Mouse (Mus musculus): ENCODE data around the gene Otop3.
"Not testable (repeated sequence)": the region's sequence is repeated elsewhere in the genome, so short reads cannot be mapped to it uniquely, and the experiment has no call there.

Gene Otop3

GRCm38 (mm10) chr11:115367395-115367944 is 32.9 kb downstream of the Otop3 start, which contains the start of gene Hid1:
TSS of gene Hid1 (minus strand) at chr11:115367756.
- peak; percentile 91 to 94 for DNase-seq

DNA sequence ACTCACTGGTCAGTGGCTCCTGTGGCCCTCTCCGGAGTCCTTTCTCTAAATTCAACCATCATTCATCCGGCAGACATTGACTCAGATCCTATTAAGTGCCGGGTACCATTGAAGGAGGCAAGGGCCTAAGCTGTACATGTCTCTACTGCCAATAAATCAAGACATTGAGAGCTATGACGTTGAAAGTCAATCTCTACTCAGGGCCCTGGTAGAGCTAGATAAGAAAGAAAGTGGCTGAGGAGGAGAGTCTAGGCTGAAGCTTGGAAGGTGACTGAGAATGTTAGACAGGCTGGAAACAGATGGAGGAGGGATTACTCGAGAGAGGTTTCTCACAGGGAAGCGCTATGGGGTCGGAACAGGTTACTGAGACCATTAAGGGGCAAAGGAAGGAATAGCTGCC is 35.8 kb downstream of the Otop3 start:
- DNase-seq = no peak

DNA sequence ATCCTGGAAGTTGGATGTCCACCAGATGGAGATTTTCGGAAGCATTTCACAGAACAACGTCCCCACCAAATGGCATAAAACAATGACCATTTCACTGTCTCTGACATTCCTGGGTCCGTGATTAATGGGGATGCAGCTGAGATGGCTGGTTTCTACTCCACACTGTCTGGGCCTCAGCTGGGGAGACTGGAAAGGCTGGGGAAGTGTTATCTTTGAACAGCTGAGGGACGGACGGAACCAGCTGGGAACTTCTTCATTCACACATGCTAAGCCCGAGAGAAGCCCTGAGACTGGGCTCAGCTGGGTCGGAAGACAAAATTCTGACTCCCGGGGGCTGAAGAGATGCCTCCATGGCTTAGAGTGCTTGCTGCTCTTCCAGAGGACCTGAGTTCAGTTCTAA is 36.8 kb downstream of the Otop3 start:
- no peak for DNase-seq

- DNase-seq = no peak
Measured at GRCm38 (mm10) chr11:115372015-115372414, 37.5 kb downstream of the Otop3 start.

DNA sequence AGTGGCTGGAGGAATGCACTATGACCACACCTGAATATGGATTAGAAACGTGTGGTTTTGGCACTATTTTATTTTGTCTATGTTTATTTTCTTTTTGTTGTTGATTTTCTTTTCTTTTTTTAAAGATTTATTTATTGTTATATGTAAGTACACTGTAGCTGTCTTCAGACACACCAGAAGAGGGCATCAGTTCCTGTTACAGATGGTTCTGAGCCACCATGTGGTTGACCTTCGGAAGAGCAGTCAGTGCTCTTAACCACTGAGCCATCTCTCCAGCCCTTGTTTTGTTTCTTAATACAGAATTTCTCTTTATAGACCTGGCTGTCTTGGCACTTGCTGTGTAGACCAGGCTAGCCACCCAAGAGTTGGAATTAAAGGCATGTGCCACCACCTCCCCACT is 38.2 kb downstream of the Otop3 start:
- DNase-seq = no peak

DNA sequence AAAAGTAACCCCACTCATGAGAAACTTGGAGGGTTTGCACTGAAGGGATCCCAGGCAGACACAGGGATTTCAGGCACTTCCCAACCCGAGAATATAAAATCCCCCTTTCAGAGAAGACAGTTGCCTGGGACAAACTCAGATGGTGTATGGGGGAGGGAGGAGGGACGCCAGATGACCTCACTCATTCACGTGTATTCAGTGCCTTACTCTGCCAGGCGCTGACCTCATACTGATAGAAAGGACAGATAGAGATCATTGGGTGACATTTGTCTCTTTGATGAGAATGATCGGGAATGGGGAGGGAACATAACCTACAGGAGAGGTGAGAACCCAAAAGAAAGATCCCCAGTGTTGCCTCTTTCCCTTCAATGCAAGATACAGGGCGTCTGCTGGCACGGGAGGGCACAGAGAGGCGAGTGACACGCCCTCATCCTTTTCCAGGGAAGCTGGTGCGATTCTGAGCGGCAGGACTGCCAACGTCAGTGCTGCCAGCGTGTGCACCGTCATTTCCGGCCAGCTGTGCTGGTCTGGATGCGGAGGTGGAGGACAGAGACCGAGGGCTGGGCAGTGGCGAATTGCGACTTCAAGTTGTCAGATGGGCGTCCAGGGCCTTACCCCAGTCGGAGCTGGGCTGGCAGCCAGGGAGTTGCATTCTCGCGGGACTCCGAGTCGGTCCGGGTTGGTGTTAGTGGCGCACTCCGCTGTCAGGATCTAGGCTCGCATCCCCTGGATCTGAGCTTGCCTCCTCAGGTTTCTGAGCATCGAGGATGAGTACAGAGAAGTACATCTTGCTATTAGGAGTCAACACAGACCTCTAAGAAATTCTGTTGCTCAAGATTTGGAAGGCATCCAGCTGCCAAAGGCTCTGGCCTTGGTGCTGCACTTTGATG is 39.5 kb downstream of the Otop3 start:
- DNase-seq = peak; percentile 88 to 93

GRCm38 (mm10) chr11:115374695-115375425 is 40.3 kb downstream of the Otop3 start:
- peak; percentile 44 to 55 for DNase-seq

DNA sequence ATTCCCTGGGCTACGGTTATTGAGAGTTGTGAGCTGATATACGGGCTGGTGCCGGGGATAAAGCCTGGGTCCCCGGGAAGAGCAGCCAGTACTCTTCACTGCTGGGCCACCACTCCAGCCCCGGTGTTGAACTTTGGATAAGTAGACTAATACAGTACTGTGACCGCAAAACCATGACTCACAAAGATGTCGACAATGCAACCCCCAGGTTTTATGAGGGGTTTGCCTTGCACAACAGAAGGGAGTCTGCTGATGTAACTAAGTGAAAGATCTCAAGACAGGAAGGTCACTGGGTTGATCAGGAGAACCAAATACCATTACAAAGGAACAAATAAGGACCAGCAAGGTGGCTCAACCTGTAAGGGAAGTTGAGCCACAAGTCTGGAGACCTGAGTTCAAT is 42.2 kb downstream of the Otop3 start:
- DNase-seq = no peak

- DNase-seq = no peak
Measured at GRCm38 (mm10) chr11:115377254-115377653, 42.7 kb downstream of the Otop3 start.

GRCm38 (mm10) chr11:115377854-115378253 is 43.3 kb downstream of the Otop3 start:
- DNase-seq = no peak

- DNase-seq = no peak
Measured at GRCm38 (mm10) chr11:115381276-115381675, 46.7 kb downstream of the Otop3 start.

DNA sequence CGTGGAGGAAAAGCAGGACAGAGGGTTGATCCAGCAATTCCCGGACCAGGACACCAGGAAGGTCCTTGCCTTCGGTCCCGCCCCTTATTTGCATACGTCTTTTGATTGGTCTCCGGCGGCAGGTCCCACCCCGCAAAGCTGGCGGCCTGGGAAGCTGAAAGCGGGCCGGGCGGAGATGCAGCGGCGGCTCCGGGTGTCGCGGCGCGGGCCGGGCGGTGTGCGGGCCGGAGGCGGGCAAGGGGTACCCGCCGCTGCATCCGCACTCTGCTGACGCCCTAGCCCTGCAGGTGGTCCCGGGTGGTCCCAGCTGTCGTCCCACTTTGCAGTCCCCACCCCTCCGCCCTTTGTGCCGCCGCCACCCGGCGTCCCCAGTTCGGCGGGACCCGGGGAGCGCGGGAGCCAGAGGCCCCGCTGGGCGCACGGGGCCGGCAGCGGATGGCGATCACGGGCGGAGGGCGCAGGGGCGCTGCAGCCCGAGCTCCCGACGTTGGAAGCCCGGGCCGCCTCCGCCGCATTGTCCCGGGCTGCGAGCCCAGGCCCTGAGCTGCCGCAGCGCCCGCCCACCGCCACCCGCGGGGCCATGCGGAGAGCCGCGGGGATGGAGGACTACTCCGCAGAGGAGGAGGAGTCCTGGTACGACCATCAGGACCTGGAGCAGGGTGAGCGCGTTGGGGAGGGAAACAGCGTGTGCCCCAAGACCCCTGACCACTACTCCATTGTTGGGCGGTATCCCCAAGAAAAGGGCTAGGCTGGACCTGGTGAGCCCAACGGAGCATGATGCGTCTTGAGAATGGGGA is 47.4 kb downstream of the Otop3 start, which contains the start of gene Cdr2l:
Gene Cdr2l (plus strand): TSS at position 174 of the 797 bp plus-strand sequence.
- peak; percentile 95 to 96 for DNase-seq

DNA sequence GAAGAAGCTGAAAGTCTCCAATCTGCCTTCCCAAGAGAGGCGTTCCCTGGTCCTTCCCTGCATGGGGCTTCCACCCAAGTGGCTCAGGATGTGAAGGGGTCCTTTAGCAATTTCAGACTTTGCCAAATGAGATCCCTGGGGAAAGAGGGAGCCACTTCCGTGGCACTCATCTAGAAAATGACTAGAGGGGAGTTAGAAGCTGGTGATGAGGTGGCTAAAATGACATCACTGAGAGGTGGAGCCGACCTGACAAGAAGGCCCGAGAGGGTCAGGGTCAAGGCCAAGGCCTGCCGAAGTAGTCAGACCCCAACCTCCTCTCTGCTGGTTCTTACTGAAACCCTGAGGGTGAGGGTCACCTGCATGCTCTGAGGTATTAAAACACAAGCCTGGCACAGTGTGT is 48.4 kb downstream of the Otop3 start:
- peak in 1 of 2 experiments; percentile 49 for DNase-seq

GRCm38 (mm10) chr11:115383701-115384474 is 49.4 kb downstream of the Otop3 start:
- DNase-seq = peak; percentile 54 to 67

DNA sequence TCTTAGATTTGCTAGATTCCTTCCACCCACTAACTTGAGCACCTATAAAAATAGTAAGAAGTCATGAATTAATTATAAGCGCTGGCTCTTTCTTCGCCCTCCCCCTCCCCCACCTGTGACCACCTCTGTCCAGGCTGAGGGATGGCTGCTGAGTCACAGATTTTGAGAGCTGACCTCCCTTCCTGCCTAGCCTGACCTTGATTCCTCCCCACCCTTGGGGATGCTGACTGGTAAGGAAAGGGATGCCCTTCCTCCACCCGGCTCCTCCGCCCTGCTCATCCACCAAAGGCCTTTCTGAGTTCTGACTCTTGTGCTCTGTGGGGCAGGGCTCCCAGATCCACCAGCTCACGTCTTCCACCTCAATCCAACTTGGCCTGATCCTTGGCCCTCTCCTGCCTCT is 50.1 kb downstream of the Otop3 start:
- peak in 1 of 2 experiments; percentile 25 for DNase-seq

DNA sequence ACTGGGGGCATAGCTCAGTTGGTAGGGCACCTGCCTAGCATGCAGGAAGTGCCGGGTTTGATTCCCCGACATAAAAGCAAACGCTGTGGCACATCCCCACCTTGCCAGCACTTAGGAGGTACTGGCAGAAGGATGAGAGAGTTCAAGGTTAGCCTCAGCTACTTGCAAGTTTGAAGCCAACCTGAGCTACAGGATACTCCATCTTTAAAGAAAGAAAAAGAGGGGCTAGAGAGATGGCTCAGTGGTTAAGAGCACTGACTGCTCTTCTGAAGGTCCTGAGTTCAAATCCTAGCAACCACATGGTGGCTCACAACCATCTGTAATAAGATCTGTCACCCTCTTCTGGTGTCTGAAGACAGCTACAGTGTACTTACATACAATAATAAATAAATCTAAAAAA is 52.3 kb downstream of the Otop3 start:
- not testable (repeated sequence) for DNase-seq

- DNase-seq = no peak
Measured at GRCm38 (mm10) chr11:115391358-115391757, 56.8 kb downstream of the Otop3 start.

DNA sequence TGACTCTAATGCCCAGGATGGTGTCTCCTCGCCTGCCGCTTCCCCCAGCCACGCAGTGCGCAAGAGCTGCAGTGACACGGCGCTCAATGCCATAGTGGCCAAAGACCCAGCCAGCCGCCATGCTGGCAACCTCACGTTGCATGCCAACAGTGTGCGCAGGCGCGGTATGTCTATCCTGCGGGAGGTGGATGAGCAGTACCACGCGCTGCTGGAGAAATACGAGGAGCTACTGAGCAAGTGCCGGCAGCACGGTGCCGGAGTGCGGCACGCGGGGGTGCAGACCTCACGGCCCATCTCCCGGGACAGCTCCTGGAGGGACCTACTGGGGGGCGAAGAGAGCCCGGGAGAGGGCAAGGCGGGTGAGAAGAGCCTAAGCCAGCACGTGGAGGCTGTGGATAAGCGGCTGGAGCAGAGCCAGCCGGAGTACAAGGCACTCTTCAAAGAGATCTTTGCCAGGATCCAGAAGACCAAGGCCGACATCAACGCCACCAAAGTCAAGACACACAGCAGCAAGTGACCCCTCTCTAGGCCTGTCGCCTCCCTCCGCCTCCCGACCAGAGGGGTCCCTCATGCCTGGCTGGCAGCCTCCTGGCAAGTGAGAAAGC is 59.3 kb downstream of the Otop3 start:
- peak; percentile 82 to 85 for DNase-seq

Measured in cerebellum, postnatal 10 days (tissue).